Mouse (Mus musculus) midbrain, embryonic 13.5 days (tissue): ENCODE data around the gene Abhd16b. TPM values are rescaled to one million over a fixed set of nuclear protein-coding genes. Genes with fewer than 3 reads are reported as not detected.
"Not testable (repeated sequence)": the region's sequence is repeated elsewhere in the genome, so short reads cannot be mapped to it uniquely, and the experiment has no call there.

Source experiments
- ATAC-seq: fragments of 200-750 bp; cut with Nextera tagmentation; 2 replicates; pipeline ENCODE4 v1.8.0; 2017; ENCODE audit warnings: mild to moderate bottlenecking, moderate TSS enrichment, moderate library complexity
- H3K27ac ChIP-seq: fragments of 300-500 bp; sonication (generic); 2 replicates; pipeline ENCODE4 v1.5.1; 2015; ENCODE audit warnings: inconsistent platforms, mild to moderate bottlenecking, moderate library complexity
- H3K27me3 ChIP-seq: fragments of 300-500 bp; sonication (generic); 2 replicates; pipeline ENCODE4 v1.6.1; 2015; ENCODE audit warnings: mild to moderate bottlenecking, inconsistent platforms
- H3K36me3 ChIP-seq: fragments of 300-500 bp; sonication (generic); 2 replicates; pipeline ENCODE4 v1.6.1; 2015; ENCODE audit warnings: mild to moderate bottlenecking, inconsistent platforms
- H3K4me1 ChIP-seq: fragments of 300-500 bp; sonication (generic); replicated peaks from 2 replicates; pipeline ENCODE4 v1.6.1; 2015; ENCODE audit warnings: inconsistent platforms
- H3K4me2 ChIP-seq: fragments of 300-500 bp; sonication (generic); replicated peaks from 2 replicates; pipeline ENCODE4 v1.6.1; 2015; ENCODE audit warnings: moderate library complexity, mild to moderate bottlenecking, inconsistent platforms
- H3K4me3 ChIP-seq: fragments of 300-500 bp; sonication (generic); replicated peaks from 2 replicates; pipeline ENCODE4 v1.5.1; 2015; ENCODE audit warnings: mild to moderate bottlenecking, inconsistent platforms
- H3K9ac ChIP-seq: fragments of 300-500 bp; sonication (generic); replicated peaks from 2 replicates; pipeline ENCODE4 v1.6.1; 2015; ENCODE audit warnings: mild to moderate bottlenecking, inconsistent platforms
- H3K9me3 ChIP-seq: fragments of 300-500 bp; sonication (generic); 2 replicates; pipeline ENCODE4 v1.6.1; 2016; ENCODE audit warnings: mild to moderate bottlenecking, inconsistent platforms
- WGBS: fragments of 180-500 bp; shearing (Covaris S2); methylation state at CpG from one replicate; pipeline ENCODE4 v1.1.7; 2015; 5-methylcytosine and 5-hydroxymethylcytosine counted together
- polyA plus RNA-seq: library from polyadenylated mRNA; unstranded; fragments of >200 nt; fragmentation: Nextera tagmentation; extraction: Ambion mirVana; gene quantifications from 2 replicates; pipeline ENCODE4 v1.2.1, GENCODE M21; 2015

Gene Abhd16b
- polyA plus RNA-seq, 1 experiment from 2014 or later, result not detected

GRCm38 (mm10) chr2:181491432-181492205 lies 1.4 kb upstream of the Abhd16b start:
- 26% methylated on average over 7 of the region's 7 CpGs for WGBS
- no peak overlapping the region for H3K27ac ChIP-seq
- H3K4me2 ChIP-seq, result no peak overlapping the region
- no peaks in the 10 kb centered on the region for H3K9me3 ChIP-seq
- H3K4me1 ChIP-seq, result peaks cover 4% of the 10 kb centered on the region
- no peak overlapping the region for H3K4me3 ChIP-seq
- H3K36me3 ChIP-seq, result no peaks in the 10 kb centered on the region
- H3K27me3 ChIP-seq, result no peaks in the 10 kb centered on the region
- no peak overlapping the region for H3K9ac ChIP-seq
- ATAC-seq, result no peak

GRCm38 (mm10) chr2:181492206-181492605 lies 800 bp upstream of the Abhd16b start:
- WGBS, result 54% methylated on average over 3 of the region's 3 CpGs
- no peak for ATAC-seq

GRCm38 (mm10) chr2:181494266-181494945 lies 1.4 kb downstream of the Abhd16b start:
- Histone ChIP-seq H3K4me1 (peaks cover 19% of the 10 kb centered on the region), H3K9ac (no peak overlapping the region), H3K9me3 (no peaks in the 10 kb centered on the region), H3K27ac (no peak overlapping the region), H3K36me3 (0 out of 2 replicates have a peak, but pooled peaks cover 3% of the 10 kb centered on the region), H3K4me3 (no peak overlapping the region), H3K4me2 (no peak overlapping the region), H3K27me3 (no peaks in the 10 kb centered on the region)
- no peak for ATAC-seq
- 75% methylated on average over 26 of the region's 26 CpGs for WGBS

More at GRCm38 (mm10) chr2:181492206-181492605, 800 bp upstream of the Abhd16b start:
- Histone ChIP-seq H3K27me3 (no peaks in the 10 kb centered on the region), H3K4me1 (peaks cover 4% of the 10 kb centered on the region), H3K9me3 (no peaks in the 10 kb centered on the region), H3K9ac (no peak overlapping the region), H3K4me3 (no peak overlapping the region), H3K36me3 (no peaks in the 10 kb centered on the region), H3K4me2 (no peak overlapping the region), H3K27ac (no peak overlapping the region)

- Histone ChIP-seq H3K4me1 (peaks cover 19% of the 10 kb centered on the region), H3K4me2 (peak overlapping the region; percentile 99; the same call in 1 of the 2 replicates), H3K36me3 (peaks cover 16% of the 10 kb centered on the region)
- not testable (repeated sequence) for ATAC-seq, H3K27me3 ChIP-seq, H3K27ac ChIP-seq, H3K9me3 ChIP-seq, H3K4me3 ChIP-seq, H3K9ac ChIP-seq
- 61% methylated on average over 8 of the region's 8 CpGs for WGBS
These were observed 2.8 kb downstream of the Abhd16b start for GRCm38 (mm10) chr2:181495845-181496244.

- Histone ChIP-seq H3K4me1 (peaks cover 19% of the 10 kb centered on the region), H3K9ac (peak overlapping the region; percentile 61)
These were observed 3.3 kb downstream of the Abhd16b start for GRCm38 (mm10) chr2:181496281-181496680.

GRCm38 (mm10) chr2:181496831-181497547 lies 4.0 kb downstream of the Abhd16b start, which contains the start of gene Tpd52l2:
Gene Tpd52l2 (plus strand): TSS chr2:181497142.
- peak within 1 kb of the TSS; percentile 95 for H3K9ac ChIP-seq
- no peaks in the 10 kb centered on the region for H3K27me3 ChIP-seq
- no peaks in the 10 kb centered on the region for H3K9me3 ChIP-seq
- peak within 1 kb of the TSS; percentile 99 for H3K4me2 ChIP-seq
- peak within 1 kb of the TSS; percentile 96 for H3K4me3 ChIP-seq
- H3K27ac ChIP-seq, result peak within 1 kb of the TSS; percentile 83
- peak; percentile 98 for ATAC-seq
- H3K36me3 ChIP-seq, result peaks cover 27% of the 10 kb centered on the region
- WGBS, result under 1% methylated on average over 46 of the region's 46 CpGs
- peaks cover 19% of the 10 kb centered on the region for H3K4me1 ChIP-seq

More at GRCm38 (mm10) chr2:181496281-181496680, 3.3 kb downstream of the Abhd16b start:
- Histone ChIP-seq H3K9me3 (no peaks in the 10 kb centered on the region), H3K27ac (peak overlapping the region; percentile 80), H3K27me3 (no peaks in the 10 kb centered on the region), H3K4me3 (peak overlapping the region; percentile 96), H3K4me2 (peak overlapping the region; percentile 99), H3K36me3 (peaks cover 20% of the 10 kb centered on the region)
- 14% methylated on average over 8 of the region's 8 CpGs for WGBS
- peak; percentile 25 for ATAC-seq

GRCm38 (mm10) chr2:181497548-181497875 lies 4.5 kb downstream of the Abhd16b start:
- ATAC-seq, result no peak; the same call in 1 of the 2 replicates
- Histone ChIP-seq H3K36me3 (peaks cover 33% of the 10 kb centered on the region), H3K4me2 (peak overlapping the region; percentile 99), H3K9me3 (no peaks in the 10 kb centered on the region), H3K27me3 (no peaks in the 10 kb centered on the region), H3K9ac (peak overlapping the region; percentile 95), H3K27ac (peak overlapping the region; percentile 83), H3K4me3 (peak overlapping the region; percentile 96), H3K4me1 (peaks cover 19% of the 10 kb centered on the region)
- 0% methylated on average over 12 of the region's 12 CpGs for WGBS

- Histone ChIP-seq H3K27ac (no peak overlapping the region), H3K4me3 (no peak overlapping the region), H3K27me3 (no peaks in the 10 kb centered on the region), H3K36me3 (peaks cover 43% of the 10 kb centered on the region), H3K4me2 (peak overlapping the region; percentile 99; the same call in 1 of the 2 replicates), H3K9ac (no peak overlapping the region), H3K4me1 (peaks cover 19% of the 10 kb centered on the region), H3K9me3 (no peaks in the 10 kb centered on the region)
- ATAC-seq, result no peak
- WGBS, result 74% methylated on average over 4 of the region's 4 CpGs
These were observed 5.6 kb downstream of the Abhd16b start for GRCm38 (mm10) chr2:181498644-181499043.

GRCm38 (mm10) chr2:181509191-181509590 lies 16.2 kb downstream of the Abhd16b start:
- Histone ChIP-seq H3K4me3 (no peak overlapping the region), H3K36me3 (peaks cover 91% of the 10 kb centered on the region), H3K9me3 (no peaks in the 10 kb centered on the region), H3K27me3 (no peaks in the 10 kb centered on the region), H3K9ac (no peak overlapping the region), H3K4me2 (no peak overlapping the region), H3K4me1 (no peaks in the 10 kb centered on the region), H3K27ac (no peak overlapping the region)
- 91% methylated on average over 2 of the region's 2 CpGs for WGBS
- no peak for ATAC-seq

- Histone ChIP-seq H3K4me1 (no peaks in the 10 kb centered on the region), H3K9ac (no peak overlapping the region), H3K4me2 (no peak overlapping the region), H3K36me3 (peaks cover 91% of the 10 kb centered on the region), H3K27me3 (no peaks in the 10 kb centered on the region), H3K27ac (no peak overlapping the region), H3K9me3 (no peaks in the 10 kb centered on the region), H3K4me3 (no peak overlapping the region)
- WGBS, result 96% methylated on average over 8 of the region's 8 CpGs
- ATAC-seq, result no peak
These were observed 18.2 kb downstream of the Abhd16b start for GRCm38 (mm10) chr2:181511231-181511630.

- Histone ChIP-seq H3K27me3 (no peaks in the 10 kb centered on the region), H3K27ac (peak overlapping the region; percentile 98), H3K4me3 (peak overlapping the region; percentile 96), H3K4me2 (peak overlapping the region; percentile 62), H3K4me1 (peaks cover 38% of the 10 kb centered on the region), H3K9me3 (no peaks in the 10 kb centered on the region), H3K36me3 (peaks cover 32% of the 10 kb centered on the region), H3K9ac (peak overlapping the region; percentile 96)
- WGBS, result 77% methylated on average over 3 of the region's 3 CpGs
- ATAC-seq, result no peak
These were observed 26.2 kb downstream of the Abhd16b start for GRCm38 (mm10) chr2:181519201-181519600.
